Mouse (Mus musculus): ENCODE data around the gene Cdc42bpa. TPM values are rescaled to one million over a fixed set of nuclear protein-coding genes. Genes with fewer than 3 reads are reported as not detected.

Gene Cdc42bpa
- polyA plus RNA-seq, 1 experiment from 2014 or later = 20.4 TPM

GRCm38 (mm10) chr1:179940071-179940786 lies 20.0 kb upstream of the Cdc42bpa start:
- Histone ChIP-seq H3K9me3 (no peaks in the 10 kb centered on the region), H3K4me1 (no peaks in the 10 kb centered on the region), H3K9ac (no peak overlapping the region), H3K4me2 (replicated peaks) (no peak overlapping the region), H3K27me3 (no peaks in the 10 kb centered on the region), H3K27ac (no peak overlapping the region), H3K36me3 (no peaks in the 10 kb centered on the region), H3K4me3 (no peak overlapping the region)
- WGBS = 76% methylated on average over 23 of the region's 23 CpGs
- no peak for ATAC-seq (ENCODE audit: low FRiP score, low read depth)

- no peak for ATAC-seq (ENCODE audit: low FRiP score, low read depth)
- WGBS = 88% methylated on average over 14 of the region's 14 CpGs
- Histone ChIP-seq H3K4me1 (no peaks in the 10 kb centered on the region), H3K4me2 (replicated peaks) (no peak overlapping the region), H3K4me3 (no peak overlapping the region), H3K9me3 (no peaks in the 10 kb centered on the region), H3K27ac (no peak overlapping the region), H3K36me3 (no peaks in the 10 kb centered on the region), H3K27me3 (no peaks in the 10 kb centered on the region), H3K9ac (no peak overlapping the region)
Measured at GRCm38 (mm10) chr1:179940787-179941352, 19.4 kb upstream of the Cdc42bpa start.

DNA sequence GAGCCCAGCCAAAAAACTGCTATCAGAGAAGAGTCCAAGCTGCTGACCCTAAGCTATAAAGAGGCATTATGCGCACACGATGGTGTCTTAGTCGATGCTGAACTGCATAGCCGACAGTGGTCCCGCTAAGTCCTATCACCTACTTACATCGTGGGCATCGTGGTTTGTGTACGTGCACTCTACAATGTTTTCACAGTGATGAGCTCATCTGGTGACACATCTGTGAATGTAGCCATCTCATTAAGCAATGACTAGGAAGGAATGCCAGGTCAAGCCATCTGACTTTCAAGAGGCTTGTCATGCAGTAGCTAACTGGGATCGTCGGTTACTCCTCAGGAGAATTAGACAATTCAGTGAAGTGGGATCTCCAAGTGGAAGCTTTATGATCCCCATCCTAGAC lies 15.3 kb upstream of the Cdc42bpa start:
- no peak for ATAC-seq (ENCODE audit: low FRiP score, low read depth)
- WGBS = 94% methylated on average over 10 of the region's 10 CpGs
- H3K9me3 ChIP-seq = no peaks in the 10 kb centered on the region
- H3K9ac ChIP-seq = no peak overlapping the region
- no peaks in the 10 kb centered on the region for H3K36me3 ChIP-seq
- no peak overlapping the region for H3K27ac ChIP-seq
- H3K4me3 ChIP-seq = no peak overlapping the region
- H3K4me1 ChIP-seq = peaks cover 9% of the 10 kb centered on the region
- H3K4me2 ChIP-seq (replicated peaks) = no peak overlapping the region
- no peaks in the 10 kb centered on the region for H3K27me3 ChIP-seq

DNA sequence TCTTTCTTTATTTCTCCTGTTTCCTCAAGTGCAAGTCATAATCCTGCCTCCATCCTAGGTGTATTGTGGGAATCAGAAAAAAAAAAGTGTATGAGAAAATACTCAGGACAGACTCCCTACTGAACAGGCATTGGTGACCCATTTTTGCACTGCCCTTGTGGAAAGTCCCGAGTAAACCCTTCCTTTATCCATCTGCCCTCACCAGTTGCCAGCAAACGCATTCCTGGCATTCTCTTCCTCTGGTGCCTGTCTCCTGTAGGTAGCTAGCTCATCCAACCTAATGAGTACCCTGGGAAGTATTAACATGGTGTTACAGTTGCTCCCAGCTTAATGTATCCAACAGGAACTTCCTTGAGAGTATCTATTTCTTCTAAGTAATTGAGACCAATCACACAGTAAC lies 13.7 kb upstream of the Cdc42bpa start:
- no peaks in the 10 kb centered on the region for H3K36me3 ChIP-seq
- 44% methylated on average over 2 of the region's 2 CpGs for WGBS

GRCm38 (mm10) chr1:179947653-179948052 lies 12.6 kb upstream of the Cdc42bpa start:
- Histone ChIP-seq H3K4me1 (peaks cover 9% of the 10 kb centered on the region), H3K9me3 (no peaks in the 10 kb centered on the region), H3K4me2 (replicated peaks) (no peak overlapping the region), H3K27ac (no peak overlapping the region), H3K9ac (no peak overlapping the region), H3K36me3 (no peaks in the 10 kb centered on the region), H3K27me3 (no peaks in the 10 kb centered on the region), H3K4me3 (no peak overlapping the region)
- 84% methylated on average over 2 of the region's 2 CpGs for WGBS
- no peak for ATAC-seq (ENCODE audit: low FRiP score, low read depth)

More for the DNA sequence above, 13.7 kb upstream of the Cdc42bpa start:
- Histone ChIP-seq H3K4me3 (no peak overlapping the region), H3K4me1 (peaks cover 9% of the 10 kb centered on the region), H3K27me3 (no peaks in the 10 kb centered on the region), H3K9ac (no peak overlapping the region), H3K4me2 (replicated peaks) (no peak overlapping the region), H3K9me3 (no peaks in the 10 kb centered on the region), H3K27ac (no peak overlapping the region)
- no peak for ATAC-seq (ENCODE audit: low FRiP score, low read depth)

GRCm38 (mm10) chr1:179951597-179951996 lies 8.7 kb upstream of the Cdc42bpa start:
- peaks cover 2% of the 10 kb centered on the region for H3K4me1 ChIP-seq
- 63% methylated on average over 7 of the region's 7 CpGs for WGBS
- no peaks in the 10 kb centered on the region for H3K27me3 ChIP-seq
- H3K36me3 ChIP-seq = no peaks in the 10 kb centered on the region
- no peaks in the 10 kb centered on the region for H3K9me3 ChIP-seq
- no peak overlapping the region for H3K27ac ChIP-seq
- no peak overlapping the region for H3K4me3 ChIP-seq
- no peak for ATAC-seq (ENCODE audit: low FRiP score, low read depth)
- no peak overlapping the region for H3K9ac ChIP-seq
- H3K4me2 ChIP-seq (replicated peaks) = no peak overlapping the region

DNA sequence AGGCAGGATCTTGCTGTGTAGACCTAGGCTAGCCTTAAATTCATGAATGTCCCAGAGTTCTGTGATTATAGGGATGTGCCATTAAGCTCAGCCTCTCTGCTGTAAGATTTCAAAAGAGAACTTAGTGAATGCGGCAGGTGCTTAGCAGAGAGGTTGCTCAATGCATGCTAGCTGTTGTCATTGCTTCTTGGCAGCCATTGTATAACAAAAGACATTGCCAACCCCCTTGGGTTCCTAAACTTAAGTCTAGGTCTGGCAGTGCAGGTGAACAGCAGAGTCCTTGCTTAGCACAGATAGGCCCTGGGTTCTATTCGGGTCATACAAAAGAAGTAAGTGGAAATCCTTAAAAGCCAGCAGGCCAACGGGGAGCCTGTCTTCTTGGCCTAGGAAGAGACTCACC lies 7.0 kb upstream of the Cdc42bpa start:
- H3K27ac ChIP-seq = no peak overlapping the region
- no peaks in the 10 kb centered on the region for H3K36me3 ChIP-seq
- H3K4me3 ChIP-seq = no peak overlapping the region
- no peaks in the 10 kb centered on the region for H3K27me3 ChIP-seq
- H3K9me3 ChIP-seq = no peaks in the 10 kb centered on the region
- H3K4me1 ChIP-seq = peaks cover 4% of the 10 kb centered on the region; the same call in 1 of the 2 replicates
- WGBS = 87% methylated on average over 3 of the region's 3 CpGs
- H3K9ac ChIP-seq = no peak overlapping the region
- no peak for ATAC-seq (ENCODE audit: low FRiP score, low read depth)
- no peak overlapping the region for H3K4me2 ChIP-seq (replicated peaks)

DNA sequence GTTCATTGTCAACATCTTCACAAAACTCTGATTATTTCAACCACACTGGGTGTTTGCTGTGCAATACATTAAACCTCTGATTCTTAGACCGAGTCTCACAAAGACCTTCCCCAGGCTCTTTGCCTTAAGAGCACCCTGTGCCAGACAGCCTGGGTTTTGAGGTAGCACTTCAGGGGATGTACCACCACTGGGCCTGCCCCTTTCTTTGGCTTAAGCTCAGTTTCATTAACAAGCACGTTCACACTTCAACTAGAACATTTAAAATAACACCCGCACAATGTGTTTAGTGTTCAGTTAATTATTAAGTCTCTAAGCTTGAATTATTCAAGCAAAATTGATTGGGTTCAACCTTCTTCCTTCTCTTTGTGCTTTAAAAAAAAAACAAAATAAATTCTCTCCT lies 2.8 kb upstream of the Cdc42bpa start:
- H3K4me3 ChIP-seq = no peak overlapping the region
- no peaks in the 10 kb centered on the region for H3K27me3 ChIP-seq
- no peak overlapping the region for H3K27ac ChIP-seq
- H3K4me1 ChIP-seq = peaks cover 22% of the 10 kb centered on the region
- WGBS = 56% methylated on average over 3 of the region's 3 CpGs
- H3K9ac ChIP-seq = no peak overlapping the region
- no peaks in the 10 kb centered on the region for H3K9me3 ChIP-seq
- no peak overlapping the region for H3K4me2 ChIP-seq (replicated peaks)
- ATAC-seq (ENCODE audit: low FRiP score, low read depth) = no peak
- no peaks in the 10 kb centered on the region for H3K36me3 ChIP-seq

GRCm38 (mm10) chr1:179958871-179959720 lies 1.2 kb upstream of the Cdc42bpa start:
- Histone ChIP-seq H3K27ac (peak overlapping the region; percentile 90), H3K9ac (peak overlapping the region; percentile 94), H3K9me3 (no peaks in the 10 kb centered on the region), H3K4me2 (replicated peaks) (peak overlapping the region; percentile 85), H3K36me3 (no peaks in the 10 kb centered on the region), H3K27me3 (no peaks in the 10 kb centered on the region), H3K4me1 (peaks cover 32% of the 10 kb centered on the region), H3K4me3 (peak overlapping the region; percentile 77)
- ATAC-seq (ENCODE audit: low FRiP score, low read depth) = peak; percentile 61
- WGBS = 3% methylated on average over 38 of the region's 41 CpGs

DNA sequence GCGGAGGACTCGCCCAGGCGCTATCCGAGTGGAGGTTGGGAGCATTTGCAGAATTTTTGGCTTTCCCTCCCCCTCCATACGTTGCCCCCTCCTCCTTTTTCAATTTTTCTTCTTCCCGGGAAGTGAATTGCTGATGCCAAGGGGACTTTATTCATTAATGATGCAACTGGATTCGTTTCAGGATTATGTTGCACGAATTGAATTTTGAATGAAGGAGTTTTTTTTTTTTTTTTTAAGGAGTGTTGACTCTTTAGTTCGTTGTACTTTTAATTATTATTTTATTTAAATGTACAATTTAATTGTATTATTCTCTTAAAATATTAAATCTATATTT lies 238 bp downstream of the Cdc42bpa start:
- no peak for ATAC-seq (ENCODE audit: low FRiP score, low read depth)
- Histone ChIP-seq H3K27me3 (no peaks in the 10 kb centered on the region), H3K4me1 (peaks cover 38% of the 10 kb centered on the region), H3K9ac (peak overlapping the region; percentile 94), H3K36me3 (no peaks in the 10 kb centered on the region), H3K27ac (peak overlapping the region; percentile 90), H3K9me3 (no peaks in the 10 kb centered on the region), H3K4me3 (peak overlapping the region; percentile 77), H3K4me2 (replicated peaks) (peak overlapping the region; percentile 85)
- 0% methylated on average over 9 of the region's 9 CpGs for WGBS

DNA sequence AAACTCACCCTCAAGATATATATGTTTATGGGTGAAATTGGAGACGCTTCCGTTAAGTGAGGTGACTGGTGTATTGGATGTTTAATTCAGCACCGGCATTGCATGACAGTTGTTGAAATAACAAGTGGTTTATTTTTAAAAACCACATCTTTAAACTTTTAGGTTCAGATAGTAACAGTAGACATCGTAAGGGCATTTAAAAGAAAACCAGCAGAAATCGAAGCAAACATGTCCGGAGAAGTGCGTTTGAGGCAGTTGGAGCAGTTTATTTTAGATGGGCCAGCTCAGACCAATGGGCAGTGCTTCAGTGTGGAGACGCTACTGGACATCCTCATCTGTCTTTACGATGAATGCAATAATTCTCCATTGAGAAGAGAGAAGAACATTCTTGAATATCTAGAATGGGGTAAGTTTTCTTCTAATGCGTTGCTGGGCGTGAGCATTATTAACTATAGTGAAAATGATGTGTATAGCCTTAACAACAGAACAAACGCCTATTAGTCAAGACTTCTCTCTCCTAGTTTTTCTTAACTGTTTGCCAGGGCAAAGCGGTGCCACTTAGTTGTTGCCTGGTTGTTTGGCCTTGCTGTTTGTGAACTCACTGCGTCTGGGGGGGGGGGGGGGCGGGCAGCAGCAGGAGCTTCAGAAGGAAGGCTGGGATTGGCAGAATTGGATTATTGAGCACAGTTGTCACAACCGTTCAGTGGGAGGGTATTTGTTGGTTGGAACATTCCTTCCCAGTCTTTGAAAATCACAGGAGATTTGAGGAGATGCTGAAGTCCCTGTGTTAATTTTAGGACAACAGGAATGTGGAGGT lies 818 bp downstream of the Cdc42bpa start:
- ATAC-seq (ENCODE audit: low FRiP score, low read depth) = no peak
- Histone ChIP-seq H3K27ac (no peak overlapping the region), H3K4me1 (peaks cover 38% of the 10 kb centered on the region), H3K4me2 (replicated peaks) (peak overlapping the region; percentile 85), H3K27me3 (no peaks in the 10 kb centered on the region), H3K4me3 (peak overlapping the region; percentile 77), H3K9ac (peak overlapping the region; percentile 63), H3K9me3 (no peaks in the 10 kb centered on the region), H3K36me3 (no peaks in the 10 kb centered on the region)
- 3% methylated on average over 16 of the region's 16 CpGs for WGBS

DNA sequence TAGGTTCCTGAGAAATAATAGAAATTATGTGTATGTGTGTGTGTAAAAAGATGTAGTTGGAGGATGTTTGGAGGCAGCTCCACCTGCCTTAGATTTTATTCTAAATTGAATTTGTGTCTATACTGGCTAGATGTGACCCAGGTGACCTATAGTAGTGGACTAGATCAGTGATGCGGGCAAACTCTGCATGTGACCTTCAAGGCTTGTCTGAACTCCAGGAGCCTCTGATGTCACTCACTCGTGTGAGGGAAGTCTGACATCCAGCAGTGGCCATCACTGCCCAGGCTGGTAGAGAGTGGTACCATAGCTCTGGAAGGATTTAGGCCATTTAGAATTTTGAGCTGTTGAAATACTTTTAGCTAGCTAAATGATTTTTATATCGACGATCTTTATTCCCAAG lies 1.5 kb downstream of the Cdc42bpa start:
- ATAC-seq (ENCODE audit: low FRiP score, low read depth) = no peak
- H3K4me2 ChIP-seq (replicated peaks) = peak overlapping the region; percentile 85

More for the DNA sequence above, 1.5 kb downstream of the Cdc42bpa start:
- peak overlapping the region; percentile 77 for H3K4me3 ChIP-seq
- no peaks in the 10 kb centered on the region for H3K9me3 ChIP-seq
- peak overlapping the region; percentile 63 for H3K9ac ChIP-seq
- H3K27ac ChIP-seq = no peak overlapping the region
- H3K4me1 ChIP-seq = peaks cover 38% of the 10 kb centered on the region
- 37% methylated on average over 4 of the region's 4 CpGs for WGBS
- H3K36me3 ChIP-seq = no peaks in the 10 kb centered on the region
- H3K27me3 ChIP-seq = no peaks in the 10 kb centered on the region

Measured in limb, embryonic 13.5 days (tissue).